Mouse (Mus musculus) gastrocnemius, postnatal 4 days (tissue): ENCODE data around the gene Nadsyn1. TPM values are rescaled to one million over a fixed set of nuclear protein-coding genes. Genes with fewer than 3 reads are reported as not detected.

Source experiments
- DNase-seq, 2 experiments: peaks; one replicate each; pipeline ENCODE4 v3.0.0; 2021 to 2022; ENCODE audit warnings: low spot score in 2 of 2, mixed read lengths in 2 of 2
- long read RNA-seq, 2 experiments: library from polyadenylated mRNA; stranded (forward); transcript quantifications; one replicate each; pipeline ENCODE4 v2.0.0; 2021
- total RNA-seq, 2 experiments: library from RNA; stranded (reverse); gene quantifications; 2 replicates each; pipeline ENCODE4 v1.2.3; 2021

Gene Nadsyn1
- total RNA-seq = 1 to 10 TPM; 5.1 to 5.9 TPM
- long read RNA-seq, experiment 1, transcript Nadsyn1-201 (21 exons, 2,641 nt) = major isoform, 6 of 8 reads
- long read RNA-seq, experiment 1, partial matches to known transcripts = 1 of 8 reads
- long read RNA-seq, experiment 1, other reads (novel, unspliced or antisense) = 1 of 8 reads
- long read RNA-seq, experiment 2, transcript Nadsyn1-201 (21 exons, 2,641 nt) = major isoform, 5 of 10 reads
- long read RNA-seq, experiment 2, partial matches to known transcripts = 1 of 10 reads
- long read RNA-seq, experiment 2, other reads (novel, unspliced or antisense) = 4 of 10 reads

DNA sequence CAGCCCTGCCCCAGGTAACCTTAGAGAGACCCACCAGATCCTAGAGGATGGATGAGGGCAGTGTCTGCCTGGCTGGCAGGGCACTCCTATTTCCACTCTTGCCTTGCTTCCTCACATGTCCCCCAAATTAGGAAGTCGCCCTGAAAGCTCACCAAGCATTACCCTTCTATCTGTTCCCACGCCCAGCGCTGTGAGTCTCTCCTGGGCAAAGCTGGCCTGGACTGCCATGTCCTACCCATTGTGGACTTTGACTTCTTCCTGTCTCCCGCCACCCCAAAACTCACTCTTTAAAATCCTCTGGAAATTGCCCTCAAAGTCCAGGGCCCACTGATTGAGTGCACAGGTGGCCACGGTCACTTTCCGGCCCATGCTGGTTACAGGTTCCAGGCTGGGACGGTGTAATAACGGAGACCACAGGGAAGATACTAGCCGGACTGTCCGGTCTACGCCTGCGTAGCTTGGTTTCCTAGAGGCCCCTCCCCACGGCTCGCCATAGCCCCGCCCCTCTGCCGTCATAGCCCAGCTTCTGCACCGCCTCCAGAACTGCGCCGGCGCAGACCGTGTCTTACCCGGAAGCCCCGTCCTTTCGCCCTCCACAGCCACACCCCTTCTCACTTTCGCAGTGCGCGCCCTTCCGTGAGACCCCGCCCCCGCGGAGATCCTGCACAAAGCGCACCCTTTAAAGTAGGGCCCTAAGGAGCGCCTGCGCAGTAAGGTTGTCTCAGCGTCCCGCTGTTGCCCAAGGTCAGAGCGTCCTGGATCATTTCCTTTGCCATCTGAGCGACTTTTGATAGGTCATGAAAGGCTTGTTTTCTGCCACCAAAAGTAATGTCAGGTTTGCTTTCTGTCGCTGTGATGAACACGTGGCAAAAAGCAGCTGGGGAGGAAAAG is at the start of gene Nadsyn1, which contains the start of gene Dhcr7:
Gene Nadsyn1, minus strand, starts transcription at position 475 of the 891 bp plus-strand sequence.
Gene Dhcr7, plus strand, starts transcription at position 771 of the 891 bp plus-strand sequence.
- DNase-seq = peak; percentile 99

DNA sequence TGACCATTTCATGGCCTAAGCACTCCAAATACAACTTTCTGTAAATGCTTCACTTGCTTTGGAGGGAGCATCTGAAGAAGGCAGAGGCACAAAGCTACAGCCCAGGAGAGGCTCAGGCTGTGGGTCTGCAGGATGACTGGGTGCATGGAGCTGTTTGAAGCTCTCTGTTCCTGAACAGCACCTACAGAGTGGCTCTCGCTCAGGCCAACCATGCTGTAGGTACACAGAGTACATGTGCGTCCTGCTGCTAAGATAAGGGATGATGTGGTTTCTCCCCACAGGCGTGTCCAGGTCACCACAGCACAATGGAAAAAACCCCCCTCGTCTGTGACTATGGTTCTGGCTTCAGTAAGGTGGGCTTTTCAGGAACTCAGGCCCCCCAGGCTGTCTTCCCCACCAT is 46.2 kb upstream of the Nadsyn1 start:
- no peak for DNase-seq

DNA sequence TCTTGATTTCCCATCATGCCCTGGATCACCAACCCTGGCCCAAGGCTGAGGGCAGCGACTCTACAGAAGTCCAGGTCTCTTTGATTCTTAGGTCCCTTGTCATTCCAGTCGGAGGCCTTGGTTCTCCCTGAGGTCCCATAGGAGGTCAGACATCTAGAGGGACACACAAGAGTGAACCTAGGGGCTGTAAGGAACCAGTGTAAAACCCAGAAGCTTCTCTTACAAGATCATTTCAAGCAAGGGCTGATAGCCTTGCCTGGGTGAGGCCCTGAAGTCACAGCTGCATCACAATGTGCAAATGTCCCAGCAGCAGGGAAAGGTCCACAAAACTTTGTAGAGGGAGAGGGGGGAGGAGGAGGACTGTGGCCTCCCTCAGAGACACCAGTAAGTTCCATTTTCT is 43.9 kb upstream of the Nadsyn1 start, which contains the start of gene Gm498:
Gene Gm498, plus strand, starts transcription at position 301 of the 400 bp plus-strand sequence.
- no peak for DNase-seq

DNA sequence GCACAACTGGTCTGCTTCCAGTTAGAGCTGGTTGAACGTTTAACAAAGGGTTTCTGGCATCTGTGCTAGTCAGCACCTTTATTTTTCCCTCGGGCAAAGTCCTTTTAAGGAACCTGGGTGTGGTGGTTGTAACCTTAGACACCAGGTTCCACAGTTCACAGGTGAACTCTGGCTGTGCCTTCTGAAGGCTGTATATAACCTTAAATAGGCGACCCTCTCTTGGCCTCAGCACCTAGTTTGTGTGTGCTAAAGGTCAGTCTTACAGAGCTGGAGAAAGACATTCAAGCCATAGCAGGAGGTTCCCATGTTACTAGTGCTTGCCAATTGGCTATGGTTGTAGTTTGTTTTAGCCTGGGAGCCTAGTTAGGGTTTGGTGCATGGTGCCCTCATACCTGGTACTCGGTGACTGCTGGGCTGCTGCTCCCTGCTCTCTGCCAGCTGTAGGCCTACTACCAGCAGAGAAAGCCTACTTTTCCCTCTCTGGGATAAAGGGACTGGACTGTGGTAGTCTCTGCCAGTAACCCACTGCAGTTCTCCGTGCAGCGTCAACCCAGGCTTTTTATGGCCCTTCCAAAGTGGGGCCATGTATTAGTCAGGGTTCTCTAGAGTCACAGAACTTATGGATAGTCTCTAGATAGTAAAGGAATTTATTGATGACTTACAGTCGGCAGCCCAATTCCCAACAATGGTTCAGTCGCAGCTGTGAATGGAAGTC is 26.3 kb upstream of the Nadsyn1 start:
- no peak for DNase-seq

DNA sequence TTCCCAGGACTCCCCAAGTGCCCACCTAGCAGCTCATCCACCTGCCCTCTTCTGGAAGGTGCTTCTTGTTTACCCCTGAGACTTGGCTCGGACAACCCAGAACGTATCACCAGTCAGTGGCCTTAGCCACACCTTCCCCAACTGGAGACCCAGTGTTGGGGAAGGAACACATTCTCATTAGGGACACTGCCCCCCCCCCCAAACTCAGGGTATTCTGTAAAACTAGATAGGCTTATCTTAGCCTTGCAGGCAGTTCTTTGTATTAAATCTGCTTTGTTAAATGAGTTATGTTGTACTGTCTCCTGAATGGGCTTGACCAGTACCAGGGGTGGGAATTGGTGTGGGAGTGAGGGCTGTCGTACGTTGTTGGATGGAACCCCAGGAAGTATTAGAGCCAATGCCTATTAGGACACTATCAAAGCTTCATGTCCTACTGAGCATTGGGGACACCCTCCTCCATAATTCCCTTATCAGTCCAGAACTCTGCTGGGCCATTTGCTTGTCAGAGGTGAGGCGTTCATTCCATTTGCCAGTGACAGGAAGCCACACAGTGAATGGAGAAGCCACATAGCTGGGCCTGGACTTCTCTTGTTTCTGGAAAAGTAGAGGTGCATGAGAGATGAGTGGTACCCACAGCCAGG is 25.6 kb upstream of the Nadsyn1 start:
- DNase-seq = no peak

DNA sequence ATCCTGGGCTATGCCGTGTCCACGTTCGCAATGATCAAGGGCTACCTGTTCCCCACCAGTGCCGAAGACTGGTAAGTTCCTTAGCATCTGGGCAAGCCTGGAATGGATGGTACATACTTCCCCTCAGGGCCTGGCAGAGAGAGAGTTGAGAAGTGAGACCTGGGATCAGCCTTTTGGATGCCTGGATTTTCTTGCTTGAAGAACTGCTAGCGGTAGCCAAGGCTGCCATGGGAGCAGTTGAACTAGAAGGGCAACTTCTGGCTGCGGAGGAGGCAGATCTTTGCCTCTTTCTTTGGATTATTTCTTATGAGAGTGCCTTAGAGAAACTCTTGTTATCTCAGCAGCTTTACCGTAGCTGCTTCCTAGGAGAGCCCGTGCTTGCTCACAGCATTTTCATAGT is 18.7 kb upstream of the Nadsyn1 start:
- no peak for DNase-seq

DNA sequence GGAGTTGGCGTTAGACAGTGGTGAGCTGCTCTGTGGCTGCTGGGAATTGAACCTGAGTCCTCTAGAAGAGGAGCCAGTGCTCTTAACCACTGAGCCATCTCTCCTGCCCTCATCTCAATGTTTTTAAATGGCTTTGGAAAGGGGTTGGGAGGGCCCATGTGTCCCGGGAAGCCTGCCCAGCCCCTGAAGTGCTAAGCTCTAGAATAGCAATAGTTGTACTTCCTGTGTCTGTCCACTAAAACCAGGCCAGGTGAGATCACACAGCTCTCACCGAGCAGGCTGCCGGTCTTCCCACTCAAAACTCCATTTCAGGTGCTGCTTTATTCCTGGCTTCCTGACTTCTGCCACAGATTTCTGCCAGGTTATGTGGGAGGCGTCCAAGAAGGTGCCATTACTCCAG is 17.5 kb upstream of the Nadsyn1 start:
- no peak for DNase-seq

DNA sequence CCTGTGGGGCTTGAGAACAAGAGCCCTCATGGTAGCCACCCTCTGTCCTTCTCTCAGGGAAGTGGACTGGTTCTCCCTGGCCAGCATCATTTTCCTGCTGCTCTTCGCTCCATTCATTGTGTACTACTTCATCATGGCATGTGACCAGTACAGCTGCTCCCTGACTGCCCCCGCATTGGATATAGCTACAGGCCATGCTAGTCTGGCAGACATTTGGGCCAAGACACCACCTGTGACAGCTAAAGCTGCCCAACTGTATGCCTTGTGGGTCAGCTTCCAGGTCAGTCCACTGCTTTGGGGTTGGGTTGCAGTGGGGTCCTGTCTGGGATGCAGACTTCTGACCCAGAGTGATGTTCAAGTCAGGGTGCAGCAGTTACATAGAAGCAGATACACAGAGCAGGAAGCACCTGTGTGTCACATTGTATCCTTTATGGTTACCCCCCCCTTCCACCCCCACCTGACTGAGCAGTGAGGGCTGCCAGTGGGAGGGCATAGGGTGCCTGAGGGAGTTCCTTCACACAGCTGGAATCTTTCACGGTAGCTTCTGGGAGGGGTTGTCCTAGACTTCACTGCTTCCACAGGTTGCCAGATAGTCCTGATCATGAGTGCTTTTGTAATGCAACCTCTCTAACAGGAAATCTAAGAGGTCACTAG is 15.2 kb upstream of the Nadsyn1 start:
- DNase-seq = no peak

DNA sequence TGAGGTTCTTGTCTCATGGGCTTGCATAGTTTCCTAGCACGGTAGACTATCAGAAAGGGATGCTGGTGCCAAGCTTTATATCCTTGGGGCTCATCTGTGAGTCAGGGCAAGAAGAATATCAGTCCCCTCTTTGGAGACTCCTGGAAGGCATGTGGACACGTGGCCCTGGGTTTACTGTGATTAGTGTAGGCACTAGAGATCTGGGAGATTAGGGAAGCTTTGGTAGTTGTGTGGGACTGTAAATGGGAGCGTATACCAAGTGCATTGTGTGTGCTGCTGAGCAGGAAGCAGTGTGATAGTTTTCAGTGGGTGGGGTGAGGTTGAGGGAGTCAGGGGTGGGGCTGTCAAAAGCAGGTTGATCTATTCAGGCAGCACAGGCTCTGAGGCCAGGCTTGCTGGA is 12.3 kb upstream of the Nadsyn1 start:
- DNase-seq = no peak

DNA sequence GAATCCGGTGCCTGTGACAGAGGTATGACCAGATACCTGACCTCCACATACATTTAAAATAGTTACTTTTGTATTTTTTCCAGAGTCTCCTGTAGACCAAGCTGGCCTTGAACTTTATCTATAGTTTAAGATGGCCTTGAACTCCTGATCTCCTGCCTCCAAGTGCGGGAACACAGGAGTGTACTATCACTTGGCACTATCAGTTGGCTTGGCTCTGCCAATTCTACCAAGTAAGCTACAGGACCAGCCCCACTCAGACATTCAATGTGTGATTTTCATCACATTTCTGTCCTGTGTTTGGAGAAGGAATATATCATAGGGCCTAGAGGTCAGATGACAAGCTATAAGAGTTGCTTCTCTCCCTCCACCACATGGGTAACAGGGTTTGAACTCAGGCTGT is 11.7 kb upstream of the Nadsyn1 start:
- no peak for DNase-seq

DNA sequence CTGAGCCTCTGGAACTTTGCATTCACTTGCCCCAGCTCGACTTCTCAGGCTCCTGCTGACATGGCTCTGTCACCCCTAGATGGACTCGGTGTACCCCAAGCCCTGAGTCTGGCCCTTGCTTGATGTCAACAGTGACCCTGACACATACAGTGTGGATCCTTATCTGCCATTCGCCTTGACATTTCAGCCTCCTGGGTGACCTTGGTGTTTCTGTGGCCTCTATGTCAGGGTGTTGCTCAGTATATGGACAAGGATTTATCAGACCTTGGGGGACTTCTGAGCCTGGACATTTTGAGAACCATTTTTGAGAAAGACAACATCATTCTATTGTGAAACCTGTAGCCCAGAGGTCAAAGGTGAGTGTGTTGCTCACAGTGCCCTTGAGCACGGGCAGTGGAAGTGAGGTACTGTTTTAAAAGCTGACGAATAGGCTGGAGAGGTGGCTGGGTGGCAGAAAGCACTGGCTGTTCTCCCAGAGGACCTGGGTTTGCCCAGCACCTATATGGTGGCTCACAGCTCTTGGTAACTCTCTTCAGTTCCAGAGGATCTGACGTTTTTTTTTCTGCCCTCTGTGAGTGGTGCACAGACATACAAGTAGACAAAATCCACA is 11.0 kb upstream of the Nadsyn1 start:
- DNase-seq = no peak

DNA sequence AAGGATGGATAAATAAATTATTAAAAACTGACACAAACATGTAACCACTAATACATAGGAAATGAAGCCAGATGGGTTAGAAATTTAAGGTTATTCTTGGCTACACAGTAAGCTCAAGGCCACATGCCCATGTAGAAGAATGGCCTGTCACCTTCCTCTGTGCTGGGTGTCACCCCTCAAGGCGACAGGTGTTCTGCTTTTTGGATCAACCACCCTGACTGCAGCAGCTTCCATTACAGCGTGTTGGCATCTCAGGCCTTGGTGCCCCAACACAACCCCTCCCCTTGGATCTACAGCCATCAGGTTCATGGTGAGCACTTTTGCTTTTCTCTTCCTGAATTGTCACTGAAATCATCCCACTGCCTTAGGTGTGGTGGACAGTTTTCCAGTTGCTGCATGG is 10.0 kb upstream of the Nadsyn1 start:
- DNase-seq = no peak

DNA sequence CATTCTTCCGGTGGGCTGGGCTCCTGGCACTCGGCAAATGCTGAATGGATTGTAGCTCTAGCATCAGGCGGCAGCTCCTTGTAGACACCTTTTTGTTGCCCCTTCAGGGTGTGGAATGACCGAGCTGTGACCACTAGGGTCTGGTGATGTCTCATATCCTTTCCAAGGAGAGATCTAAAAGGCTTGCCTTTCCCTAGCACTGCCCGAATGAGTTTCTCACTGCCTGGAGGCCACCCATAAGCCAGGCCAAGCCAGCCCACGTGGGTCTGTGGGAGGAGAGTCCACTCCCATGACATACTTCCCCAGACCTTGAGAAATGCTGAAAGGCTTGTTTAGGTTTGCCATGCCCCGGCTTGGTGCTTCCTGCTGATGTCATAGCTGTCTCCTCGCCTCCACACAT is 9.5 kb upstream of the Nadsyn1 start:
- DNase-seq = no peak

DNA sequence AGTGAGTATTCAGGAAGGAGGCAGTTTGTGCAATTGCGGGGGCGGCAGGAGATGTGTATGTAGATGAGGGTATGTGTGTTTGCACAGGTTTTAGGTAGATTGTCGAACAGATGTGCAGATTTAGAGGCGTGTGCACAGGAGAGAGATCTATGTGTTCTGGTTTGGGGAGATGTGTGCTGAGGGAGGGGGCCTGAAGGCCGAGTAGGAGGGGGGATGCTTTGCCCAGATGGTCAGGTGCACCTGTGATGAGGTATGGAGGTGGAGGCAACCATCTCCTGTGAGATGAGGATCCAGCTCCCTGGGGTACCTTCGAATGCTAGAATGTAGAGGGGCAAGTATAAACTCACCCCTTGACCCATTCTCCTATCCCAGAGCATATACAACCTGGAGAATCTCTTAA is 7.8 kb upstream of the Nadsyn1 start:
- DNase-seq = no peak

DNA sequence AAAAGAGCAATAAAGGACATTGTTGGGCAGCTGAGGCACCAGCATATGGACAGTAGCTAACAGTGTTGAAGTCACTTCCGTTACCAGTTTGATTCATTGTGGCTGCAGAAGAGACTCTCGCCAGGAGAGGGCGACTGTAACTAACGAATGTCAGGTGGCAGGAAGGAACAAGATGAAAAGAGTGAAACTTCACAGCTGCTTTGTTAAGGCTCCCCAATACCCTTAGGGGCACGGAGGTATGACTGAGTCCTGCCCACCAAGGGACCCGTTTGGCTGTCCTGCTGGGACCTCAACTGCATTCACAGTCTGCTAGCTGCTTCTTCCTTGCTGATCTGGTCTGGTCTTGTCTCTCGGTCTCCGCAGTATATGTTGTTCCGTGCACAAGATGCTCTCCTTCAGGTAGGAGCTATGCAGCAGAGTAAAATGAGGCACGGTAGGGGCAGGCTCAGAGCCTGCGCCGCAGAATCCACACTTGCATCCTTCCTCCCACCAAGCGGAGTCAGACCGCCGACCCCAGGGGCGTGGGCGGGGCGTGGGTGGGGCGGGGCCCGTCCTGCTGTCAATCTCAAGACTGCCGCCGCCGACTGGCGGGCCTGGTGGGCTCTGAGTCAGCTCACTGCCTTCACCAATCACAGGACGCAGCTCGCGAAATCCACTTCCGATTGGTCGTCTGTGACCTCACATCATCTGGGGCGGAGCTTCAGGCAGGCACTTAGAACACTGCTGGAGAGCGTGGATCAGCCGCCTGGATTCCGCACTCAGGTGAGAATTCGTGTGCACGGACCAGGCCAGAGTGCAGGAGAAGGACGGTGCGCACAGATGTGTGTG is 7.1 kb upstream of the Nadsyn1 start:
- peak; percentile 84 to 93 for DNase-seq

DNA sequence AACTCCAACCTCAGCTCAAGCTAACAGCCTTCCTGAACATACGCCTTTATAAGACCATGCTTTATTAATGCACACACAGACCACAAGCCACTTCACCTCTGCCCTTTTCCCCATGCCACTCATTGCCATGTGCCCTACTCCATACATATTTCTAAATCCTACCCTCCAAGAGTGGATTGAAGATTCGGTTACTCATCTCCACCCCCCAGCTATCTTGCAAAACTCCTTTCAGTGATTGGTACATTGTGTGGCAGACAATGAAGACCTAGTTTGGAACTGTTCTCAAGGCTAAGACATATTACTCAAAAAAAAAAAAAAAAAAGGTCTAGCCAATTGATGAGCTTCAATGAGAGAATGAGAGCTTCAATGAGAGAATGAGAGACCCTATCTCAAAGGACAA is 4.3 kb upstream of the Nadsyn1 start:
- DNase-seq = no peak

DNA sequence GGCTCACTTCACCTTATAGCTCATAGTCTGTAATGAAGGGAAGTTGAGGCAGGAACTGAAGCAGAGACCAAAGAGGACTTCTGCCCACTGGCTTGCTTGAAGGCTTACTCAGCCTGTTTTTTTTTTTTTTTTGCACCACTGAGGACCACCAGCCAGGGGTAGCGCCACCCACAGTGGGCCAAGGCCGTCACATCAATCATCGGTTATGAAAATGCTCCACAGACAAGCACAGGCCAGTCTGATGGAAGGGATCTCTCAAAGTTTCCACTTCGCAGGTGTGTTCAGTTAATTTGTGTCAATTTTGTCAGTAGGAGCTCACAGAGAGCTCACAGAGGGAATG is 587 bp upstream of the Nadsyn1 start:
- no peak for DNase-seq

DNA sequence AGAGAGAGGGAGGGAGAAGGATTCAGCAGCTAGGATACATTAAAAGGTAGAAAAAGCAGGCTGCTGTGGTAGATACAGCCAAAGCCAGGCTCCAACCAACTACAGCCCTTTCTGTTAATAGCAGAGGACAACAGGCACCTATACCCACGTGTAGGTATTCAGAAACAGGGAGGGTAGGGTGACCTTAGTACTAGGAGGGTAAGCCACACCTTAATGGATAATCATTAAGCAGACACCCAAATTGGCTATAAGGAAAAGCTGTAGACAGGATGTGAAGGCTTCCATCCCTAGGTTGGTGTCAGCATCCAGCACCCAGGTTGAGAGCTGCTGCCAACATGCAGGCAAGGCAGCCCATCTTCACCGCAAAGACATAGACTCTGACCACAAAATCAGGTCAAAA is 1.4 kb downstream of the Nadsyn1 start:
- DNase-seq = no peak

DNA sequence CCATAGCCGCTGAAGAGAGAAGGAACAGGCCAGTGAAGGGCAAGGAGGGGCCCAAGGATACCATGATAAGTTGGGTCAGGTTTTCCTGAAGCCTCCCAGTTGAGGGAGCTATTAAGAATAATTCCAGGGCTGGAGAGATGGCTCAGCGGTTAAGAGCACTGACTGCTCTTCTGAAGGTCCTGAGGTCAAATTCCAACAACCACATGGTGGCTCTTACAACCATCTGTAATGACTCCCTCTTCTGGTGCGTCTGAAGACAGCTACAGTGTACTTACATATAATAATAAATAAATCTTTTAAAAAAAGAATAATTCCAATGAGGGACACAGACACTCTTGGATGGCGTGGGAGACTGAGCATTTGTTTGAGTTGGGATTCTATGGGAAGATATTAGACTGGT is 3.4 kb downstream of the Nadsyn1 start:
- DNase-seq = no peak

DNA sequence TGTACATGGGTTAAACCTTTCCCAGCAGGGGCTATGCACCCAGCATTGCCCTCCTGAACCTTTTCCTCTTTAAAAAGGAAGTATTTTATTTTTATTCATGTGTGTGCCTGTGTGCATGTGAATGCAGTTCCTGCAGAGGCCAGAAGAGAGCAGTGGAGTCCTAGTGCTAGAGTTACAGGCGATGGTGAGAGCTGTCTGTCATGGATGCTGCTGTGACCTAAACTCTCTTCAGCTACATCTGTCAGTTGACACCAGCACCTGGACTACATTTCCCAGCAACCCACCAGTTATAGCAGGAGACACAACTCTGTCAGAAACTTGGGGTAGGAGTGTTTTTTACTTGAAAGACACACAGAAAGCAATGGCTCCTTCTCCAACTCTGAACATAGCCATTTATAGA is 13.7 kb downstream of the Nadsyn1 start:
- no peak for DNase-seq
